Mouse (Mus musculus) stomach, postnatal 0 days (tissue): ENCODE measurements at regions not wholly inside any gene's neighbourhood (a gene's known extent, or its start where the extent isn't known, plus 50 kb on each side); places are given as distances from the start of the nearest gene placed in this dataset.
A peak's percentile ranks its signal among the peaks of the same experiment; 100 is the strongest.

Source experiments
- CTCF ChIP-seq: IDR thresholded peaks from 2 replicates; pipeline ENCODE4 v1.5.1; 2016; ENCODE audit warnings: antibody characterized with exemption, low read depth, mild to moderate bottlenecking, moderate library complexity
- EP300 ChIP-seq: optimal IDR thresholded peaks from 2 replicates; pipeline ENCODE3; 2016; ENCODE audit warnings: antibody characterized with exemption

DNA sequence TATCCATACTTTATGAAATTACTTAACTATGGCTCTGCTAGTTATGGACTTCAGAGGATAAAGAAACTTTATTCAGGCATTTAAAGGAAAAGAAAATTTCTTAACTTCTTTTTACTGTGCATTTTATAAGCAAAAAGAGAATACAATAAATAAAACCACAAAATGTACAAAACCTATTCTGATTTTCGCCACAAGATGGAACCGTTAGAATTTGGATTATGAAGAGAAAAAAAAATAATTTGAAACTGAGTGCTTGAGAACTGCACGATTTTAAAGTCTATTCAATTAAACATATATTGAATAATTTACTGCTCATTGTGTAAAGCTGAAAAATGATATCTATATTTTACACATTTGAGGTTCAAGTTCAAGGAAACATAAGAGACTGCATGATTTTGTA lies 196.4 kb downstream of the Gm6377 start:
- TF ChIP-seq CTCF (peak; percentile 20; the same call in 1 of the 2 replicates), EP300 (no peak)
